Mouse (Mus musculus) forebrain, embryonic 14.5 days (tissue): ENCODE measurements around the gene Igf2bp1. TPM values are rescaled to one million over a fixed set of nuclear protein-coding genes. Genes with fewer than 3 reads are reported as not detected.
"Not testable (repeated sequence)": the region's sequence is repeated elsewhere in the genome, so short reads cannot be mapped to it uniquely, and the experiment has no call there.

Source experiments
- ATAC-seq: fragments of 200-750 bp; cut with Nextera tagmentation; 2 replicates; pipeline ENCODE4 v1.8.0; 2017; ENCODE audit warnings: mild to moderate bottlenecking, moderate library complexity
- DNase-seq: peaks from one replicate; pipeline ENCODE4 v3.0.0-alpha.2; 2015; ENCODE audit warnings: low spot score
- H3K27ac ChIP-seq: fragments of 300-500 bp; sonication (generic); 2 replicates; pipeline ENCODE4 v1.5.1; 2014; ENCODE audit warnings: low read depth, mild to moderate bottlenecking, control low read depth, low read length, moderate library complexity
- H3K27me3 ChIP-seq: fragments of 300-500 bp; sonication (generic); replicated peaks from 2 replicates; pipeline ENCODE4 v1.6.1; 2014; ENCODE audit warnings: low read length, control low read depth, mixed read lengths; ENCODE audit not compliant: control insufficient read depth, insufficient read depth
- H3K36me3 ChIP-seq: fragments of 300-500 bp; sonication (generic); 2 replicates; pipeline ENCODE4 v1.6.1; 2014; ENCODE audit warnings: low read length, control low read depth; ENCODE audit not compliant: control insufficient read depth, insufficient read depth
- H3K4me1 ChIP-seq: fragments of 300-500 bp; sonication (generic); 2 replicates; pipeline ENCODE4 v1.6.1; 2014; ENCODE audit warnings: antibody characterized with exemption, low read length, control low read depth; ENCODE audit not compliant: control insufficient read depth, insufficient read depth
- H3K4me2 ChIP-seq: fragments of 300-500 bp; sonication (generic); 2 replicates; pipeline ENCODE4 v1.6.1; 2014; ENCODE audit warnings: mild to moderate bottlenecking, control low read depth, low read length
- H3K4me3 ChIP-seq: fragments of 300-500 bp; sonication (generic); 2 replicates; pipeline ENCODE4 v1.5.1; 2014; ENCODE audit warnings: low read depth, low read length, control low read depth
- H3K9ac ChIP-seq: fragments of 300-500 bp; sonication (generic); 2 replicates; pipeline ENCODE4 v1.6.1; 2014; ENCODE audit warnings: mild to moderate bottlenecking, low read length, control low read depth, moderate library complexity
- H3K9me3 ChIP-seq: fragments of 300-500 bp; sonication (generic); replicated peaks from 2 replicates; pipeline ENCODE4 v1.6.1; 2016; ENCODE audit warnings: low read length, control low read depth, mixed read lengths; ENCODE audit not compliant: control insufficient read depth
- WGBS: fragments of 180-500 bp; shearing (Covaris S2); extraction: QIAGEN DNeasy Blood & Tissue Kit; methylation state at CpG from one replicate; pipeline ENCODE4 v1.1.7; 2014; 5-methylcytosine and 5-hydroxymethylcytosine counted together
- polyA plus RNA-seq: library from polyadenylated mRNA; unstranded; fragments of >200 nt; fragmentation: Nextera tagmentation; extraction: Ambion mirVana; gene quantifications from 2 replicates; pipeline ENCODE4 v1.2.1, GENCODE M21; 2014

The Igf2bp1 gene
- polyA plus RNA-seq, 1 experiment from 2014 or later: 15.3 TPM

DNA sequence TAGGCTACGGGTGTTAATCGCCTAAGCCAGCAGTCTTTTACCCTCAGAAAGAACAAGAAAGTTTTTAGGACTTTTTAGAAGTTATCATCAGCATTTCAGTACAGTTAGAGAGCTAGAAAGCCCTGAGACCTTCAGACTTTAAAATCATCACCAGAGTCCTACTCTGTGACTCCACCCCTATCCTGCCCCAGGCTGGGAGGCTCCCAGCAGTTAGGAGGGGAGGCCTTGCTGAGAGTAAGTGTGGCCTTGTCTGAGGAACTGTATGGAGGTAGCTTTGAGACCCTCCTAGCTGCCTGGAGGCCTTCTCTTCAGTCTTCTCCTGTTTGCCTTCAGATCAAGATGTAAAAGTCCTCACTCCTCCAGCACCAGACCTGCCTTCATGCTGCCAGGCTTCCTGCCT is 81.5 kb downstream of the Igf2bp1 start:
- H3K36me3 ChIP-seq: no peaks in the 10 kb centered on the region
- WGBS: 6% methylated on average over 2 of the region's 2 CpGs
- no peak for ATAC-seq

DNA sequence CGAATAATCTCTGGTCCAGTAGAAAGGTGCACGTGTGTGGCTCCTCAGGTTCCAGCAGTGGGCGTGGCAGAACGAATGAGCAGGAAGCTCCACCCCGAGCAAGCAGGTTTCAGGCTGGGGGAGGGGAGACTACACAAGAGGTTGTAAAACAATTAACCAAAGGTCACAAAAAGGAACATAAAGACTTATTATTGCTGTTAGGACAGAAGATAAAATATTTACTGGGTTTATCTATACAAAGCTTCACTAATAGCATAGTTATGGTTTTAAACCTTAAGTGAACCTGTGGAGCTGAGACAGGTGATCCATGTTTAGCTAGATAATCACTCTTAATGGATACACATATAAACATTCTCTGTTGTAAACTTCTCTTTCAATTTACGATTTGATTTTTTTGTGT is 82.3 kb downstream of the Igf2bp1 start:
- H3K9ac ChIP-seq, ATAC-seq, H3K9me3 ChIP-seq, H3K4me1 ChIP-seq, H3K27me3 ChIP-seq, H3K4me2 ChIP-seq, H3K27ac ChIP-seq, DNase-seq, H3K4me3 ChIP-seq, H3K36me3 ChIP-seq: not testable (repeated sequence)
- WGBS: under 1% methylated on average over 4 of the region's 6 CpGs

More for the DNA sequence above, 81.5 kb downstream of the Igf2bp1 start:
- H3K9ac ChIP-seq: no peak overlapping the region
- H3K27me3 ChIP-seq: no peaks in the 10 kb centered on the region
- H3K27ac ChIP-seq: no peak overlapping the region
- no peak for DNase-seq
- no peaks in the 10 kb centered on the region for H3K9me3 ChIP-seq
- no peak overlapping the region for H3K4me3 ChIP-seq
- H3K4me1 ChIP-seq: no peaks in the 10 kb centered on the region
- no peak overlapping the region for H3K4me2 ChIP-seq

DNA sequence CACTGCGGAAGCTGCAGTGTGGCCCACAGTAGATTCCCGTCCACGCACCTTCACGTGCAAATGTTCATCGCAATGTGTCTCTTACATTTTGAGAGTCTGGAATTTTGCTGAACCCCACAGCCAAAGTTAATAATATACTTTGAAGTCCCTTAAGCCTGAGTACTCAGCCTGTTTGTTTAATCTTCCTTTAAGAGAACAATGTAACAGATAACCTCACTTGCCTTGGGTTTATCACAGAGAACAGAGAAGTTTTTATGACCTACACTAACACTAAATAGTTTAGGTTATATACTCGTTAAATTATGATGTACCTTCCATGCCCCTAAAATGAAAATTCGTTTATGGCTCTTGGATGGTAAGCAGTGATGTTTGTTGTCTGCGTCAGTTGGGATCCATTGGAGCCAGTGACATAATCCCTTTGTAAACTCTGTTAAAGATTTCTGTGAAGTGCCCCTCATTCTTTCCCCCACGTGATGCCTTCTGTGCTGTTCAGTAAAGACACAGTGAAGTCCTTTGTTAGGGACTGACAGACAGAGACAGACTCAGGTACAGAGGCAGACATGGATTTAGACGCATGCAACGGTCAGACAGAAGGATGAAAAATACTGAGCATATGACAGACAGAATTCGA is 83.6 kb downstream of the Igf2bp1 start:
- Histone ChIP-seq H3K4me3 (no peak overlapping the region), H3K9me3 (no peaks in the 10 kb centered on the region), H3K4me2 (no peak overlapping the region), H3K36me3 (no peaks in the 10 kb centered on the region), H3K4me1 (no peaks in the 10 kb centered on the region), H3K27me3 (peaks cover 9% of the 10 kb centered on the region), H3K27ac (no peak overlapping the region), H3K9ac (no peak overlapping the region)
- ATAC-seq (no peak), DNase-seq (no peak)
- WGBS: 56% methylated on average over 12 of the region's 12 CpGs

DNA sequence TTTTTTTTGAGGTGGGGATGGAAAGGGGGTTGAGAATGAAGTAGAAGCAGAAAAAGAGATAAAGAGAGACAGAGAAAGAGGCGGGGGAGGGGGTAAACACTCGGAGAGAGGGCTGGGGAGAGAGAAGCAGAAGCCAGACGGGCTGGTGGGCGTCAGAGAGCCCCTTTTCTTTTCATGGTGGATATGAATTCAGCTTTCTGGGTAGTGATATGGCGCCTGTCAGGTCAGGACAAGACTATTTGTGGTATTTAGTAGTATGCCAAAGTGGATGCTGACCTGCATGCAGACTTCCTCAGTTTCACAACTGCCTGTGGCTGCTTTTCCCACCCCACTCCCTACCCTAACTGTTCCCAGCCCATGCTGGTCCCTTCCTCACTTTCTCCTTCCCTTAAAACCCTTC is 89.3 kb downstream of the Igf2bp1 start:
- Histone ChIP-seq H3K9me3 (no peaks in the 10 kb centered on the region), H3K4me2 (no peak overlapping the region), H3K4me1 (0 out of 2 replicates have a peak, but pooled peaks cover 2% of the 10 kb centered on the region), H3K36me3 (no peaks in the 10 kb centered on the region), H3K27ac (no peak overlapping the region), H3K4me3 (no peak overlapping the region), H3K27me3 (peaks cover 56% of the 10 kb centered on the region), H3K9ac (no peak overlapping the region)
- 3% methylated on average over 5 of the region's 5 CpGs for WGBS
- ATAC-seq (no peak), DNase-seq (no peak)

DNA sequence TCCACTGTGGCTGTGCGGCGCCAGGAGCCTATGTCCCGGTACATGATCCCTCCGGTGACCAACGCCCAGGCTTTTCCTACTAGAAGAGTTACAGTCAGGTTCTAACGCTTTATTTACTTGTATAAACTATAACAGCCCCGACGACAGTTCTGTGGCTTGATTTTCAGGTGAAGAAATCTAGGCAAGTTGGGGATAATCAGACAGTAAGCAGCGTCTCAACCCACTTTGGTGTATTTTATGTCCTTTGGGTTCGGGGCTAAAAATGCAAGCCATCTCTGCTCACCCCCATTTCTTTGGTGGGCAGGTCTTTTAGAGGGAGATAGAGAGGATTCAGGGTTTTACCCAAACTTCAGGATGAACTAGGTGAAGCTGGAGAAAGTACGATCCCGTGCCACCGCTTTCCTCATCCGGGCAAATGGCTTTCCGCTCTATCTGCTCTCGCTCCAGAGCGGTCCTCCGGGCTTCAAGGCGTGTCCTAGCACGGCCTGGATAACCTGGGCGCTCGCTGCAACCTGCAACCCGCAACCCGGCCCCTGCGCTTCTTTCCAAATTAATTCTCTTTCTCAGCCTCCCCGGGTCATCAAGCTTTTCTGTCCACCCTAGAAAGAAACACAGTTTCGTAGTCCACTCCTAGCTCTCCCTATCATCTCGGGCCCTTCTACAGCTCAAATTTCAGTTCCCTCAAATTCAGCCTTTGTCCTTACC is 90.6 kb downstream of the Igf2bp1 start:
- Histone ChIP-seq H3K4me3 (0 out of 2 replicates have a peak overlapping the region, but pooled peaks have one; percentile 11), H3K4me1 (0 out of 2 replicates have a peak, but pooled peaks cover 2% of the 10 kb centered on the region), H3K27me3 (peaks cover 63% of the 10 kb centered on the region), H3K9me3 (no peaks in the 10 kb centered on the region), H3K4me2 (peak overlapping the region; percentile 35; the same call in 1 of the 2 replicates), H3K9ac (0 out of 2 replicates have a peak overlapping the region, but pooled peaks have one; percentile 13), H3K27ac (no peak overlapping the region), H3K36me3 (no peaks in the 10 kb centered on the region)
- DNase-seq (peak; percentile 23), ATAC-seq (no peak)
- WGBS: under 1% methylated on average over 28 of the region's 28 CpGs

DNA sequence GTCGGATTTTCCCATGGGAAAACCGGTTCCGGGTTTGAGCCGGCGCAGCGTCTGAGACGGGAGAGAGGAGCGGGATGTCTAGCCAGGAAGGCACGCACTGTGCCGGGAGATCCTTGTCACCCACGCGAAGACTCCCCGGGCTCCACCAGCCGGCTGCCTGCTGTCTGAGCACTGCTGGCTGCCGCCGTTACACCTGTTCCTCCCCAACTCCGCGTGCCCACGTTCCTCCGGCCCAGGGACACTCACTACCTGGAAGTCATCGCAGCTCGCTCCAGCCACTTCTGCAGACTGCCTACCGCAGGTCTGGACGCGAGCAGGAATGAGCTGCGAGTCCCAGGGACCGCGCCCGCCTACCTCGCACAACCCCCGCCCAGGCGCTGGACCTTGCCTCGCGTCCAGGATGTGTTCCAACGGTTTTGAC is 91.2 kb downstream of the Igf2bp1 start, which contains the start of gene B4galnt2:
TSS of gene B4galnt2 (minus strand) at position 321 of the 421 bp plus-strand sequence.
- WGBS: under 1% methylated on average over 35 of the region's 35 CpGs
- ATAC-seq (no peak), DNase-seq (peak; percentile 5)
- Histone ChIP-seq H3K9me3 (no peaks in the 10 kb centered on the region), H3K4me1 (0 out of 2 replicates have a peak, but pooled peaks cover 2% of the 10 kb centered on the region), H3K9ac (0 out of 2 replicates have a peak within 1 kb of the TSS, but pooled peaks have one; percentile 13), H3K4me2 (peak within 1 kb of the TSS; percentile 35; the same call in 1 of the 2 replicates), H3K36me3 (no peaks in the 10 kb centered on the region), H3K27ac (no peak within 1 kb of the TSS), H3K4me3 (peak within 1 kb of the TSS; percentile 11; the same call in 1 of the 2 replicates), H3K27me3 (peaks cover 63% of the 10 kb centered on the region)

DNA sequence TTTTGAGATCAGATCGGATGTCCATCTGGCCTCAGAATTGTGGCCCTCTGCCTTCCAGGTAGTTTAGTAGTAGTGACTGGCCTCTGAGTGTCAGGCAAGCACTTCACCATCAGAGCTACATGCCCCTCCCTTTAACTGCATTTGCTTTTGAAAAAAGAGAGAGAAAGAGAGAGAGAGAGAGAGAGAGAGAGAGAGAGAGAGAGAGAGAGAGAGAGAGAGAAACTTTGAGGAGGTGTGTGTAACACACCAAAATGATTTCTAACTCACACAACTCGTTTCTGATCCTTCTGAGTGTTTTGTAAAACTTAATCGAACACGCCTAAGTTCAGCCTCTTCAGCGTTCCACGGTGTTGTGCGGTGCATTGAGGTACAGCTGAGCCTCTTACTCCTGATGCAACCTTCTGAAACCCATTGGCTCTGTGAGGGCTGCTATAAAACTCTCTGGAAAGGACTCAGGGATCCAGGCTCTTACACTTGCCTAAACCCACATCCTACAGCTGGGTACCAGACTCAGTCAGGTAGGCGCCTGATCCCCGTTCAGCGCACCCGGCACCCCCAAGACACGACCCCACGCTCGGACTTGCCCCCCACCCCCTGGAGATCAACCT is 91.7 kb downstream of the Igf2bp1 start:
- Histone ChIP-seq H3K27me3 (peaks cover 63% of the 10 kb centered on the region), H3K4me3 (peak overlapping the region; percentile 11; the same call in 1 of the 2 replicates), H3K9ac (no peak overlapping the region), H3K4me1 (0 out of 2 replicates have a peak, but pooled peaks cover 2% of the 10 kb centered on the region), H3K9me3 (no peaks in the 10 kb centered on the region), H3K4me2 (peak overlapping the region; percentile 35; the same call in 1 of the 2 replicates), H3K36me3 (no peaks in the 10 kb centered on the region), H3K27ac (no peak overlapping the region)
- ATAC-seq (no peak), DNase-seq (no peak)
- 4% methylated on average over 14 of the region's 14 CpGs for WGBS

DNA sequence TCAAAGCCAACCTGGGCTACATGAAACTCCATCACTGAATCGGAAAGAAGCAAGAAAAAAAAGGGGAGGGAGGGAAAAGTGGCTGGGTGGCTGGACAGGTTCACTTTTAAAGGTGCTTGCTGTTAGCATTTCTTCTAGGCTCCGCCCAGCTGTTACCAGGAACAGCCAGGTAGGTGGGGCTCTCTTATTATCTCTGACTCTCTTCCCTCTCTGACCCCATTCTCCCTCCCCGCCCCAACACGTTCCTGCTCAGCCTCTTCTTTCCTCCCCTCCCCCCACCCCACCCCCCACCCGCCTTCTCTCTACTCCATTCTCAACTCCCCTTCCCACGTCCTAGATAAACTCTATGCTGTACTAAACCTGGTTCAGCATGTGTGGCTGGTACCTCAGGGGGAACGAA is 94.2 kb downstream of the Igf2bp1 start:
- no peaks in the 10 kb centered on the region for H3K36me3 ChIP-seq

More for the DNA sequence above, 94.2 kb downstream of the Igf2bp1 start:
- no peak for DNase-seq
- no peak for ATAC-seq
- H3K4me3 ChIP-seq: no peak overlapping the region
- 0 out of 2 replicates have a peak, but pooled peaks cover 2% of the 10 kb centered on the region for H3K4me1 ChIP-seq
- H3K9me3 ChIP-seq: no peaks in the 10 kb centered on the region
- H3K27me3 ChIP-seq: peaks cover 50% of the 10 kb centered on the region
- H3K27ac ChIP-seq: no peak overlapping the region
- H3K9ac ChIP-seq: no peak overlapping the region
- WGBS: 35% methylated on average over 6 of the region's 7 CpGs
- H3K4me2 ChIP-seq: no peak overlapping the region
